Mouse (Mus musculus): Measurements from ENCODE around the gene Tor1aip1. TPM values are rescaled to one million over a fixed set of nuclear protein-coding genes. Genes with fewer than 3 reads are reported as not detected.

Gene Tor1aip1
- total RNA-seq, 2 experiments from 2014 or later = 17.4 to 20.6 TPM

DNA sequence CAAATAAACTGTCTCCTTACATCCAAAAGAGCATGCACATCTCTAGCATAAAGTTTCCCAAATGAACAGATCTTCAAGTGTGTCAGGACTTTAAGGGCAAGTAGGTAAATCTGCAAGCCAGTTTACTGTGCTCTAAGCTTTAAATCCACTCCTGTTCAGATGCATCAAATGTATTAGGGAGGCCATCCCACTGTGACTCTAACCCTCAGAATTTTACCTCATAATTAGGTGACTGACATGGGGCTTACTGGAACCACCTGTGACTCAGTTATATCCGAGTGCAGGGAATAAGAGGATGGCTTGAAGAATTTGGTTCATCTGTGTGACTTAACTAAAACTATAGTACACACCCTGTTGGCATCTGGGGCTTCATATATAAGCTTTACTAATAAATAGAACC is 1.6 kb downstream of the Tor1aip1 start:
- intact Hi-C loops (cut with DNase I) = no loop called here
- DNase-seq = no peak

DNA sequence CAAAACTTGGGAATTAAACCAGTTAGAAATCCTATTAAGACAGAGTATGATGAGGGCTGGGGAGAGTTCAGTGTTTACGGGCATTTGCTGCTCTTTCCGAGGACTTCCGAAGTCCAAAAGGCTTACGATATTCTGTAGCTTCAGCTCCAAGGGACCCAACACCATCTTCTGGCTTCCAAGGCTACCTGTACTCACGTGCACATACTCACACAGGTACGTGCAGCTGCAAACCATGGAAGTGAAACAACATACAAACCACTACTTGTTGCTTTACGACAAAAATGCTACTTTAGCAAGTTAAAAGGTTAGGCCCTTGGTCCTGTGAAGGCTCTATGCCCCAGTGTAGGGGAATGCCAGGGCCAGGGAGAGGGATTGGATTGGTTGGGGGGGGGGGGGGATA is 2.4 kb downstream of the Tor1aip1 start:
- intact Hi-C loops (cut with DNase I) = no loop called here
- DNase-seq = no peak

DNA sequence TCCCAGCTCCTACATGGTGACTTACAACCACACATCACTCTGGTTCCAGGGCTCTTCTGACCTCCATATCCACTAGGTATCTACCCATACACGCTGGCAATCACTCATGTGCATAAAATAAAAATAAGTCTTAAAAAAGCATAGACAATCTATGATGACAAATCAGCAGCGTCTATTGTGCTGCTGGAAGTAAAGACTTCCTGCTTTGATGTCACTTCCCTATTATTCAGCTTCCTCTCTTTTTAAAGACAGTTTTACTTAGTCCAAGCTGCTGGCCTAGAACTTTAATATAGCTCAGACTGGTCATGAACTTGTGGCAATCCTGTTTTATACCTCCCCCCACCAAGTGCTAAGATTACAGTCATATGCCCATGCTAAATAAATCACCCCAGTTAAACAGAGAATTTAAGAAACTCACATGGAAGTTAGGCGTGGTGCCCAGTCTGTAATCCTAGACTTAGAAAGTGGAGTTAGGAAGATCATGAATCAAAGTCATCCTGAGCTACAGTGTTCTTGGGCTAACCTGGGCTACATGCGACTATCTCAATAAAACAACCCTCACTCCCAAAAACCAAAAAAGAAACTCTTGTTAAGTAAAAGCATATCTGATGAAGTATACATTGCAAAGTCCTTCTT is 7.8 kb downstream of the Tor1aip1 start:
- intact Hi-C loops (cut with DNase I) = no loop called here
- DNase-seq = no peak

DNA sequence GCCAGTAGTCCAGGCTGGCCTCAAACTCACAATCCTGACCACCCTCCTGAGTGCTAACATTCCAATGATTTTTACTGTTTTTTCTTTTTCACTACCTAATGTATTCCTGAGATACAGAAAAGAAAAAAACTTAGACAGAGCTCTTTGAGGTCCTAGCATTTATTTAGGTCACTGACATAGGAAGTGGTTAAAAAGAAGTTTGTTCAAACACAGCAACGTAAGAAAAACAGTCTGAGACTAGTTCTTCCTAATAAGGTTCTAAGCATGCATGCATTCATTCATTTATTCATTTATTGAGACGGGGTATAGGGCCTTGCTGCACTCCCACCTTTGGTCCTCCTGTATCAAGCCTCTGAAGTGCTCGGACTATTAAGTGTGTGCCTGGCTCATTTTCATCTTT is 8.4 kb downstream of the Tor1aip1 start:
- intact Hi-C loops (cut with DNase I) = no loop called here
- DNase-seq = no peak

DNA sequence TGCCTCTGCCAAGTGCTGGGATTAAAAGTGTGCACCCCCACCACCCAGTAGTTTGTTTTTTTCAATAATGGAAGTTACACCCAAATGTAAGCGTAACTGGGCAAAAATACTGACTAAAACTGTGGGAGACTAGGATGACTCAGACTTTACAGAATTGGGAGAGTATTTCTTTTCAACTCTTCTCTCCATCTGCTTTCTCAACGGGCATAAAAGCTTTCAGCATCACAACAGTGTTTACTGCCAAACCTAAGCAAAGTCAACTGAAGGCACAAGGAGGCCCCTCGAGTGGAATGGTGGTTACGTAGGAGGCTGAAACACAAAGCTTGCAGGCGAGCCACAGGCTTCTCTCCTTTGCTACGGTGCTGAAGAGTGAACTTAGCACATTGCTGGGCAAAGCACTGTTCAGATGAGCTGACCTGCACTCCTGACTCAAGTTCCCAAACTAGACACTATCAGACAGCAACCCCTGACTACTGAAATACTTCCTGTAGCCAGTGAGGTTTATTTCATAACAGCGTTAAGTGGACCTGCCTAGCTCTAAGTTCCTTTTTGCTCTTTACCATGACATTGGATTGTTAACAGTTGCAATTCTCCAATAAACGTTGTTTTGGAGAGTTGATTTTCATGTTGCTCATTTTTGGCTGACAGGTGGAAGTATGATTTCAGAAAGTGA is 11.3 kb downstream of the Tor1aip1 start:
- DNase-seq = no peak
- intact Hi-C loops (cut with DNase I) = no loop called here

DNA sequence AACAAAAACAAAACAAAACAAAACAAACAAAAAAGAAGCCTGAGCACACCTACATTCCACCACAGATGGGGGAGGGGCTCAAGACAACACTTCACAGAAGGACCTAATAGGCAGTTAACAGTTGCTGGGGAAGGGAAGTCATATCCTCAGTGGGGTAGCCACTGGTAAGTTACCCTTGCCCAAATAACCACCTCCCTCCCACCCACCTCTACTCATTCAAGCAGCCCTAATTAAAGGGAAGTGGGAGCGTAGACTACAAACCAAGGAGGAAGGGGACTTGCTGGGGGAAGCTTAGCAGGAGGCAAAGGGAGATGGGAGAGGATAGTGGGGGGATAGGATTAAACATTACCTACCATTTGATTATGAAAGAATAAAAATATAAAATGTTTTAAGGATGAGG is 15.9 kb downstream of the Tor1aip1 start:
- intact Hi-C loops (cut with DNase I) = no loop called here
- DNase-seq = no peak

DNA sequence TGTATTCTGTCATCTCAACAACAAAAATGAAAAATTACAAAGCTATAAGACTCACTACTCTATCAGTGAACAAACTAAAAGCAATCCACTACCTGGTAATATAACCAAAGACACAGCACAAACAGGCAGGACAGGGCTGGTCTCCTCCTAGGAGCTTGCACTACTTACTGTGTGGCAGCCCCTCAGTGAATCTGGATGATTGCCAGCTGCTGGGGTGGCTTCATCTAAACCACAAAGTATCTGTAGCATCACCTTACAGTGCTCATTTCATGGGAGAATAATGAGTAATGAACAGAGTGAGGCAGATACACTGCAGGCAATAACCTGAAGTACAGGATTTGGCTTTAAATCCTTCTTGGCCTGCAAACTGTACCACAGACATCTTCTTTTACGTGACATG is 16.5 kb downstream of the Tor1aip1 start:
- no peak for DNase-seq
- intact Hi-C loops (cut with DNase I) = no loop called here

DNA sequence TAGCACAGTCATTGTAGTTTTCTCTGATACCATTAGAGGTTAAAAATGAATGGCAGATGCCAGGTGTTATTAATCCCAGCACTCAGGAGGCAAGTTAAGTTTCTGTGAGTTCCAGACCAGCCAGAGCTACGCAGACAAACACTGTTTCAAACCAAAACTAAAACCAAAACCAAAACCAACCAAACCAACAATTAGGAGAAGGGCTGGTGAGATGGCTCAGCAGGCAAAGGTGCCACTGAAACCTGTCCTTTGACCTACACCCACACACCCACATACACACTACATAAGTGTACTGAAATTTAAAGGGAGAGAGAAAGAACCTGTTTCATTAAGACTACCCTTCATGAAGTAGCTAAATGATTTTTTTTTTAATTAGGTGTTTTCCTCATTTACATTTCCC is 27.3 kb downstream of the Tor1aip1 start:
- intact Hi-C loops (cut with DNase I) = no loop called here

DNA sequence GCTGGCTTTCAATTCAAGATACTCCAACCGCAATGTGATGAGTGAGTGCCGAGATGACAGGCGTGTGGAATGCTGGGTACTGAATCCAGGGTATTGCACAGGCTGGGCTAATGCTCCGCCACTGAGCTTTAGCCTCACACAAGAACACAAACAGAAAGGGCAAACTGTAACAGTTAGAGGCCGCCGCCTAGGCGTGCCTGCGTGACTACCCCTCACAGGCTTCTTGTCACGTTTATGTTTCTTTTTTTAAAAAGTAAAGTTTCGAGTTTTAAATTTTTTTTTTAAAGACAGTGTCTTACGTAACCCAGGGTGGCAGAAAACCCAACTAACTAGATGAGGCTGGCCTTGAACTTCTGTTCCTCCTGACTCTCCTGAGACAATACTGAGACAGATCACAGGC is 30.4 kb downstream of the Tor1aip1 start:
- DNase-seq = no peak
- intact Hi-C loops (cut with DNase I) = no loop called here

More for the DNA sequence above, 27.3 kb downstream of the Tor1aip1 start:
- DNase-seq = no peak

DNA sequence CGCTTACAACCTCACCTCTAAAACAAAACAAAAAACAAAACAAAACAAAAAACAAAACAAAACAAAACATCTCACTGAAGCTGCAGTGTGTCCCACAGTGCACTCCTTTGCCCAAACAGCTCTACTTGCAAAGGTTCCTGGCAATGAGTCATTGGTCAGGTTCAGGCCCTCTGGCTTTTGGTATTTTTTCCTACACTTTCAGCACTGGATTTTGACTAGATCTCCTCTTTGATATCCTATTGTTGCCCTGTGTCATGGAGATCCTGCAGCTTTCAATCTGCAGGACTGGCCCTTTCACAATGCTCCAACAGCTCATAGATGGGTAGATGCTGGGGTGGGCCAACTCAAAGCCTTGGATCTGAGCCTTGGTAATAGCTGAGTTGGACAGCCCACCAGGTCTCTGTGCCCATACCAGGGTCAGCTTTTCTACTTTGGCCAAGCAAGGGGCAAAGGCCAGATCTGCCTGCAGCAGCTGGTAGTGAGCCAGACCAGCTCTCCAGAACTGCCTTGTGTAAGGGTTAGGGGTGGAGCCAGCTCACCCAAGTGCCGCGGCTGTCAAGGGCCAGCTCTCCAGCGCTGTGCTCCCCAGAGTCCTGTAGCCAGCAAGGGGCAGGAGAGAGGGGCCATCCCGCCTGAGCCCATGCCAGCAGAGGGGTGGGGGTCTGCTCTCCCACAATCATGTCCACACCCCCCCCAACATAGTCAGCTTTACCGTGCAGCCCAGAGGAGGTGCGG is 32.9 kb downstream of the Tor1aip1 start:
- intact Hi-C loops (cut with DNase I) = no loop called here
- peak; percentile 1 for DNase-seq

DNA sequence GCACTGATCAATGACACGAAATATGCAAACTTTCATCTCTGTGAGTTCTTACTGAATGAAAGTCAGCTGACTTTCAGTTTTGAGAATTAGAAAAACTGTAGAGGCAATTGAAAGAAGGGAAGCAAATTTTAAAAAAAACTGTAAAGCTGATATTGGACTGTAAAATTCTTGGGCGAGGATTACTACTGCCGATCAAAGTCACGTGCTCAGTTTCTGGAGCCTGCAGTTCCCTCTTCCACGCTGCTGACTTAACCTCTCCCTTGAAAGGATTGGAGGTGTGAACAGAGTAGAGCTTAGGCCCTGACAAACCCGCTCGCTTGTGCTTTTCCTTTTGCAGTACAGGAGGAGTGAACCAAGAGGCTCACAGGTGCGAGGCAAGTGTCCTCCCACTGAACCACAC is 33.9 kb downstream of the Tor1aip1 start:
- intact Hi-C loops (cut with DNase I) = no loop called here
- no peak for DNase-seq

DNA sequence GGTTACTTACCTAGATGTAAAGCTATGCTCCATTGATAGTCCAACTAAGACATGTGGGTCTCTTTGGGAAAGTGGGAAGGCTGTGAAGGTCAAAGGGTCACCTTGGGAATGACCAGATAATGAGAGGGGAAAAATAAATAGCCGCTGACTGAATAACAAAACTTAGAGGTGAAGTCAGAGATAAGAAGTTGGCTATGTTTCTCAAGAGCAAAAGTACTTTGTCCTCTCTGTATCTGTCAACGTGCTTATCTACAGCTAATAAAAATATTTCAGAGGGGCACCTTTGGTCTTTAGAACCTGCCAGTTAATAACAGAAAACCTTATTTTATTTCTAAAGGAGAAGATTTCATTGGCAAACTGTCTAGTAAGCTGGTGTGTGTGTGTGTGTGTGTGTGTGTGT is 40.7 kb downstream of the Tor1aip1 start:
- intact Hi-C loops (cut with DNase I) = no loop called here
- no peak for DNase-seq

DNA sequence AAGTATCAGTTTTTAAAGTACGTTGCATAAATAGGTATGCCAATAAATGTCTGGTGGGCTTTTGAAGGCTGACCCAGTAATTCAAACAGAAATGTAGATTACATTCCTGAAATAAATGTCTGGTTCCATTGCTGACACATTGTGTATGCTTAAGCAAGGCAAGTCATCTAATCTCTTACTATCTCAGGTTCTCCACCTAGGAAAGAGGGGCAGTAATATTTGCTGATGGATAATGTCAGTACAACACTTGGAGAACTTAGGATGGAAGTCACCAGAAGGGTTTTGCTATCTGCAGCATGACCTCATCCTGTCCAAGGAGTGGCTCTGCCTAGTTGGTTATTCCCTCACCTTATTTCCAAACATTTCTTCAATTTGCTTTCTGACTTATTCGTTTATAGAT is 41.8 kb downstream of the Tor1aip1 start:
- intact Hi-C loops (cut with DNase I) = no loop called here
- no peak for DNase-seq

DNA sequence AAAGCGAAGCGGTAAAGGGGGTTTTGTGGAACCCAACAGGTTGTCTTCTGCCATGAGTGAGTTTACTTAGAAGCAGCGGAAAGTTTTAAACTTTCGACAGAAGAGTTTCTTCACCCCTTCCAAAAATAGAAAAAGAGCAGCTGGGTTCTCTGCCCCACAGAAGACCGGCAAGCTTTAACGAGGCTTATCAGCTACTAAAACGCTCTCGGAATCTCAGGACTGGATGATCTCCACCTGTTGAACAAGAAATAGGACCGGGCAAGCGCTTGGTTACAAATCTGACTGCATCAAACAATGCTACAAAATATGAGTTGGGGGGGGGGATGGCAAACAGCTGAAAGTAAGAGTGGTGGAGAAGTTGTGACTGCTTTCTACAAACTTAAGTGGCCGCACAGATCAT is 45.9 kb downstream of the Tor1aip1 start:
- no peak for DNase-seq
- intact Hi-C loops (cut with DNase I) = no loop called here

DNA sequence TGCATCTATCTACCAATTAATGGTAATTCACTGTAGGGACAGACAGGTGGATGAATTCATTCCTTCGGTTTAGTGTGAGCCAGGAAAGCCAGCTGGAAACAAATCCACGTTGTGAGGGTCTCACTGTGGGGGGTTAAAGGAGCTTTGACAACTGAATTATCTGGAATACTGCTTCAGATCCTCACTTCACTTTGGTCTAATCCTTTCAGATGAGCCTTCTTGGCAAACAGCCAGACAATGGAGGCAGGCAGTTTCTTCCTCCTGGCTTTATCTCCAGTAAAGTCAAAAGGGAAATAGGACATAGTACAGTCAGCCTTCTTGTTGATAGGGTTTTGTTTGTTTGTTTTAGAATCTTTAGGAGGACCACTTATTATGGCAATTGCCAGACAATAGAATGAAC is 46.9 kb downstream of the Tor1aip1 start:
- intact Hi-C loops (cut with DNase I) = no loop called here
- peak; percentile 57 for DNase-seq

DNA sequence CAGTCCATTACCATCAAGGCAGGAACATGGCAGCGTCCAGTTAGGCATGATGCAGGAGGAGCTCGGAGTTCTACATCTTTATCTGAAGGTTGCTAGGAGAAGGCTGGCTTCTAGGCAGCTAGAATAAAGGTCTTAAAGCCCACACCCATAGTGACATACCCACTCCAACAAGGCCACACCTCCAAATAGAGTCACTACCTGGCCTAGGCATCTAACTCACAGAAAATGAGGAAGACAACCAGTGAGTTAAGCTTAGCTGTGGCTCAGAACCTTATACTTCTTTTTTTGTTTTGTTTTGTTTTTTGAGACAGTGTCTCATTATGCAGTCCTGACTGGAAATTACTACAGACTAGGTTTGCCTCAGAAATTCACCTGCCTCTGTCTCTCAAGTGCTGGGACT is 48.7 kb downstream of the Tor1aip1 start:
- no peak for DNase-seq
- intact Hi-C loops (cut with DNase I) = no loop called here

DNA sequence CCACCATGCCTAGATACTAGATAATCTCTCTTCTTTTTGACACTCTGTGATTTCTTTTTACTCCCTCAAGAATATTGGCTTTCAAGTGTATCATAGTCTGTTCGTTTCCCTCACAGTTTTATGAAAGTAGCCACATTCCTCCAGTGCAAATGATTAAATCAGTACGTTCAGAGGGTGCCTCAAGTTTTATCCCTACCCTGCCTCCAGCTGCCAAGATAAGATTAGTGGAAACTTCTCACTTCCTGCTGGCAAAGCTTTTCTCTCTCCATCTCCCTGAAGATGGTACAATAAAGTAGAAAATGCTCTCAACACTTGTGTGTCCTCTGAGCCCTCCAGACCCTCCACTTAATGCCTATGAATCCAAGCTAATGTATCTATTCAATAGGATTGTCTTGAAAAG is 61.3 kb downstream of the Tor1aip1 start:
- intact Hi-C loops (cut with DNase I) = no loop called here
- DNase-seq = no peak

DNA sequence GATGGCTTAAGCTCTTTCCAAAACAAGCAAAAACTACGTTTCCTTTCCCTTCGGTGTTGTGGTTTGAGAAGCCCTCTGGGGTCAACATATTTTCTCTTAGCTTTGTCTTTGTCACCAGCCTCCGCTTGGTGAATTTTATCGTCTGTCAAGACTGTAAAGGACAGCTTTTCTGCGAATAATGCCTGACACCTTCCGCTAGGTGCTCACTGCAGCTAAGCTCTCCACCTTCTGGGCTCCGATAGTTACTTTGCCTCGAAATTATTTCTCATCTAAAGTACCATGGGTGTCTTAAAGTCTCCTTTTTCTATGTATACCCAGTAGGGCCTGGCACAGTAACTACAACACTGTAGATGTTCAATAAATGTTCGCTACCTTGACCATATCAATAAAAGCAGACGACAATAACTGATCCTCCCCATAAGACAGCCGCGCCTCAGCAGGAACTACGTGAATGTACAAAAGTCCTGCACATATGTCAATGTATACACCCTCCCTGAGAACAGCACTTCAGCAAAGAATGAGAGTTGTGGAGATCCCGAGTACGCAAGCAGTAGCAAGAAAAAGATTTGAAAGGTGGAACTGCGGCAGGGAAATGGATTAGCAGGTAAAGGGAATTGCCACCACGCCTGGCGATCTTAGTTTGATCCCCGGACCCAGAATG is 62.4 kb downstream of the Tor1aip1 start:
- no peak for DNase-seq
- intact Hi-C loops (cut with DNase I) = no loop called here

DNA sequence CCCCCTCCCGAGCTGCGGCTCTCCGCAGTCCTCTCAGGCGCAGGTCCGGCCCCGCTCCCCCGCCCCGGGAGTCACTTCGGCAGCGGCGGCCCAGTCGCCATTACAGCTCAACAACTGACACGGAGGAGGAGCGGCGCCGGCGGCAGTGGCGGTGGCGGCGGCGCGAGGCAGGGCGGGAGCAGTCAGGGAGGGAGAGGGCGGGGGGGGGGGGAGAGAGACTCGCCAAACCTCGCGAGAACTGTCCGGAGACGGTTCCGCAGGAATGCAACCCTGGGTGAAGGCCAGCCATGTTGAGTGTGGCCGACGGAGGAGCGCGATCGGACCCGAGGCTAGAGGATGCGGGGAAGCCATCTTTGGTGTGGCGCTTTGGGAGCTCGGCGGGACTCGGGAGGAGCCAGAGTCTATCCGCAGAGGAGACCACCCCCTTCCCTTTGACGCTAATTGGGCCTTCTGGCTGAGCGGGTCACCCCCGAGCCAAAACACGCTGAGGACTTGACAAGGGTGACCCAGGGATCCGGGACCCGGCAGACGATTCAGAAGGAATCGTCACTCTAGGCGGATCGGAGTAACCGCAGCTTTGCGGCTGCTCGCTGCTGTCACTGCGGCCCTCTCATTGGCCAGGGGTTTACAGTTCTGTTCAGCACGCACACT is 63.1 kb downstream of the Tor1aip1 start, which contains the start of gene Cep350:
Cep350 (minus strand) TSS at position 188 of the 651 bp plus-strand sequence.
- intact Hi-C loops (cut with DNase I) = no loop called here
- DNase-seq = peak; percentile 99

DNA sequence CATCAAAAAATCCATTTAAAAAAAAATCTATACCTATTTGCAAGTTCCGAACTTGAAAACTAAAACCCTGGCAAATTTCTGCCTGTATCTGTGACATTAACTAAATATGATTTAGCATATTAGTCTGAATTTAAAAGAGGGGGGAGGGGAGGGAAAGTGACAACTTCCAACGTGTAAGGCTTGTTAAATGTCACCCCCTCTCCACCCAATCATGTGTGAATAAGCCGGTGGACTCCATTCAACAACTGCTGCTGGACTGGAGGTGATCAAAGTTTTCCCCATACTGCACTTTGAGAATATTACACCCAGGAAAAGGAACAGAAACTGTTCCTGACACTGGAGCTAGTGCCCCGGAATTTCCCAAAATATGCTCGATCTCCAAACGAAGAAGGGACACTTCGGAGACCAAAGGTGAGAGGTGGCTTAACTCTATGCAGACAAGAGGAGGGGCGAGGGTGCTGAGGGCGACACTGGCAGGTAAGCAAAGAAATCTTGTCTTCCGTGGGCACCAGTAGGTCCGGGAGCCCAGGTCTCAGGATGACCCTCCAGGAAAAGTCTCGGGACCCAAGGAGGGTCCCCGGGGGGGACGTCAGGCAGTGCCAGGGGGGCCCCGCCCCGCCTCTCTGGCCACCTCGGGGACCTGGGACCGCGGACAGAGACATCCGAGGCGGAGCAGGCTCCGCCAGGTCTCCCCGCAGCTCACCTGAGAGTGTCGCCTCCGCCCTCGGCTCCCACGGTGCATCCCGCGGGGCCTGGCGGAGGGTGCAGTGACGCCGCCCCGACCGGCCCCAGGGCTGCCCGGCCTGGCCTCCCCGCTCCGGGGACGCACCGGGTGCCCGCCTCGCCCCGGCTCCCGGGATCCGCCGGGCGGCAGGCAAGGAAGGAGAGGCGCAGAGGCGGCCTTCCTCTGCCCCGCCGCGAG is 63.9 kb downstream of the Tor1aip1 start:
- intact Hi-C loops (cut with DNase I) = no loop called here
- peak; percentile 45 for DNase-seq

Data from left cerebral cortex, postnatal 4 days (tissue).